Mouse (Mus musculus) gastrocnemius, adult 2 months (tissue): ENCODE data around the gene Tmem63a. TPM values are rescaled to one million over a fixed set of nuclear protein-coding genes. Genes with fewer than 3 reads are reported as not detected.
A peak's percentile ranks its signal among the peaks of the same experiment; 100 is the strongest.

Experiments
- DNase-seq: peaks from one replicate; pipeline ENCODE4 v3.0.0; 2022
- H3K27ac ChIP-seq: fragments of 200-600 bp; 2 replicates; pipeline ENCODE4 v1.8.1; 2022; ENCODE audit warnings: mild to moderate bottlenecking
- H3K4me3 ChIP-seq: fragments of 200-600 bp; 2 replicates; pipeline ENCODE4 v1.8.1; 2022; ENCODE audit warnings: mild to moderate bottlenecking, moderate library complexity
- CTCF ChIP-seq: fragments of 200-600 bp; IDR thresholded peaks from 2 replicates; pipeline ENCODE4 v1.8.1; 2022; ENCODE audit warnings: antibody characterized with exemption, mild to moderate bottlenecking, moderate library complexity
- intact Hi-C: fragments of 180-260 bp; cut with DNase I; formaldehyde crosslinking; loops from one replicate; pipeline ENCODE4 v1.15.1; 2025
- total RNA-seq, 2 experiments: library from RNA; stranded (reverse); gene quantifications; 2 replicates each; pipeline ENCODE4 v1.2.3; 2021

Gene Tmem63a
- total RNA-seq, 2 experiments from 2014 or later: 13.9 to 14.5 TPM

DNA sequence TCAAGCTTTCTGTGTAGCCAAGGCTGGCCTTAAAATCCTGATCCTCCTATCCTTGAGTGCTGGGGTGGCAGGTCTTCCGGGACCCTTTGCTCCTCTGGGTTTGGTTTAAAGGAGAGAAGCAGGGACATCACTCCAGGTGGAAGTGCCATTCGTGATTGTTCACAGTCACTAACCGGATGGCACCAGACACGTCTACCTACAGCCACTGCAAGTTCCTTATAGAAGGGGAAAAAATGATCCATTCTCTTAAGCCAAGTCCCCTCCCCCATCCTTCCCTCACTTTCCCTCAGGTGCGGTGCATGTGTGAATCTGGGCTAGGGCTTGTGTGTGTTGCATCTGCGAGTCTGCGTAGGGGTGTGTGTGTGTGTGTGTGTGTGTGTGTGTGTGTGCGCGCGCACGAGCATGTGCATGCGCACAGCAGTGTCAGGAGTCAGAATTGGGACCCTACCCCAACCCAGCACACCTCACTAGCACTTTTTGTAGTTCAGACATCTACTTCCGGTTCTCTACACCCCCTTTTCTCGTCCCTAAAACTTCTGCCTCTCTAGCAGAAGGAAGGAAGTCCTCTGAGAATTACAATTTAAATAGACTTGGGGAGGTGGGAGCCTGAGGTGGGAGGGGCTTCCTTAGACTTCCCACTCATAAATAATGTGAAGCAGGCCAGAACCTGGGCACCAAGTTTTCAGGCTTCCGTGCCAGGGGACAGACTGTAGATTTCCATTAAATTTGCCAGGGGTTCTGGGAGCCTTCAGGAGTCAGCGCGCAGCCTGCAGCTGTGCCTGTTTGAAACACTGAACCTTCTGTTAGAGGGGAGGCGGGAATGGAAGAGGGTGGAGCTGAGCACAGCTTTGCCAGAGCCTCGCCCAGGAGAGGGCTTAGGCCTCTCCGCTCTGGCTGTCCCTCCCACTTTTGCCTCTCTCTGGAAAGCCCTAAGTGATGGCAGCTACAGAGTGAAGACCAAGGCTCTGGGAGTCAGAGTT is 3.1 kb downstream of the Tmem63a start:
- peak overlapping the region; percentile 42 for H3K4me3 ChIP-seq
- DNase-seq: peak; percentile 77

DNA sequence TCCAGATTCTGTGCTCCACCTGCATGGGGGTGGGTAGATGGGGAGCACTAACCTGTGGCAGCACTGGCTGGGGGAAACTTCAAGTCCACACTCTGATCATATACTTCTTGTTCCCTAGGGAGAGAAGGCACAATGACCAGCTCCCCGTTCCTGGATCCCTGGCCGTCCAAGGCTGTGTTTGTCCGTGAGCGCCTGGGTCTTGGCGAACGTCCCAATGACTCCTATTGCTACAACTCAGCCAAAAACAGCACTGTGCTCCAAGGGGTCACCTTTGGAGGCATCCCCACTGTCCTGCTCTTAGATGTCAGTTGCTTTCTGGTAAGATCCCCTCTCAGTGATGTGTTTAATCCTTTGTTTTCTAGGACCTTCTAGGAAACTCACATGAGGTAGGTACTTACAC is 4.3 kb downstream of the Tmem63a start:
- no peak overlapping the region for H3K4me3 ChIP-seq
- intact Hi-C loops: no loop called here
- no peak for TF ChIP-seq CTCF
- H3K27ac ChIP-seq: peak overlapping the region; percentile 97
- DNase-seq: no peak

More for the DNA sequence above, 3.1 kb downstream of the Tmem63a start:
- no peak for TF ChIP-seq CTCF
- intact Hi-C loops: no loop called here
- H3K27ac ChIP-seq: peak overlapping the region; percentile 97

DNA sequence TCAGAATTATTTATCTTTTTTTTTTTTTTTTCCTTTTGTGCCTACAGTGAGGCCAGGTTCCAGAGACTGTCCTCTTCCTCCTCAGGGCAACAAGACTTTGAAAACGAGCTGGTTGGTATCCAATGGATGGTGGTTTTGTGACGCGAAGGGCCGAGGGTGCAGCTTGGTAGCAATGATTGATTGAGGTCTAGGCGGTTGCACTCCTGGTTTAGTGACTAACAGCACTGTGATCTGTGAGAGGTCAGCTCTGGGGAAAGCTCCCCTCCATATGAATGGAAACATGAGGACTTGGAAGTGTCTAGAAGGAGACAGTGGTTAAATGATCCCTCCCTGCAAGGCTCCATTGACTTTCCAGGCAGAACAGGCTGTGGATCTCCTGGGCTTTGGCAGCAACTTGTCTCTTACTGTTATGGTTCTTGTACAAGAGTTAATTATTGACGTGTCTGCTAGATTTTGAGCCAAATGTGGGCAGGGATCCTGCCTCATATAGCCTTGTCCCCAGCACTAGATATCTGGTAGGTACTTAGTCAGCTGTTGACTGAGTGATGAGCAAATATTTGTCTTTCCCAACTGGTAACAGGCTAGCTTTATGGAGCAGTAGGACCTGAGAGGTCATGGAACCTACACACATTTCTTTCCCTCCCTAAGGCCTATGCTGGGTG is 10.1 kb downstream of the Tmem63a start:
- H3K27ac ChIP-seq: no peak overlapping the region
- DNase-seq: no peak
- intact Hi-C loops: no loop called here
- H3K4me3 ChIP-seq: no peak overlapping the region
- no peak for TF ChIP-seq CTCF

DNA sequence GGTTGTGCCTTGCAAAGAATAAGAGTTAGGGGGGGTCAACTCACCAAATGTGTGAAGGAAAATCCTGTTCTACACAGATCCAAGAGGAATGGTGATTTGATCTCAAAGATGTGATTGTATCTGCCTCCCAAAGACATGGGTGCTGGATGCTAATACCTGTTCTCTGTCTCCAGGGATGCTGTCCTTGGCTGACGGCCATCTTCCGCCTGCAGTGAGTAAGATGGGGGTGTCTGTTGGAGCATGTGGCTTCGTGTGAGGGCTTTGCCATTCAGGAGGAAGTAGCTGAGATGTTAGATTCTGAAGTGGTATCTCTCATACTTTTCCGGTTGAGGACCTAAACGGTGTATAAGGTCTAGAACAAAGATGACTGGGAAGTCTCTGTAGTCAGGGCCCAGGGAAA is 10.7 kb downstream of the Tmem63a start:
- intact Hi-C loops: no loop called here
- TF ChIP-seq CTCF: no peak
- Histone ChIP-seq H3K27ac (no peak overlapping the region), H3K4me3 (no peak overlapping the region)
- DNase-seq: no peak

DNA sequence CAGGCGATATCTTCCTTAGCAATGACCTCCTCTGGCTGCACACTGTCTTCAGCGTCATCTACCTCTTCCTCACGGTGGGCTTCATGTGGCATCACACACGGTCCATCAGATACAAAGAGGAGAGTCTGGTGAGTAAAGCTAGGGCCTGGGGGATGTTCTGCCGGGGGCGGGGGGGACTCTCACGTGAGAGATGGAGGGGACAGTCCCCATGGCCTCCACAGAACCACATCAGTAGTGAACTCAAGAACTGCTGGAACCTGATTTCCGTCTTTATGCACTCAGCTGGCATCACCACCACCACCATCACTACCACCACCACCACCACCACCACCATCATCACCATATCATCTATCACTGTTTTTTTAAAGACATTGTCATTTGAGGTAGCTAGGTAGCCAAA is 14.3 kb downstream of the Tmem63a start:
- no peak for TF ChIP-seq CTCF
- H3K27ac ChIP-seq: no peak overlapping the region
- no peak for DNase-seq
- no peak overlapping the region for H3K4me3 ChIP-seq
- intact Hi-C loops: no loop called here

- Histone ChIP-seq H3K4me3 (no peak overlapping the region), H3K27ac (no peak overlapping the region)
- intact Hi-C loops: no loop called here
- TF ChIP-seq CTCF: no peak
- peak; percentile 58 for DNase-seq
Observed at GRCm38 (mm10) chr1:180956973-180957381, 14.8 kb downstream of the Tmem63a start.

DNA sequence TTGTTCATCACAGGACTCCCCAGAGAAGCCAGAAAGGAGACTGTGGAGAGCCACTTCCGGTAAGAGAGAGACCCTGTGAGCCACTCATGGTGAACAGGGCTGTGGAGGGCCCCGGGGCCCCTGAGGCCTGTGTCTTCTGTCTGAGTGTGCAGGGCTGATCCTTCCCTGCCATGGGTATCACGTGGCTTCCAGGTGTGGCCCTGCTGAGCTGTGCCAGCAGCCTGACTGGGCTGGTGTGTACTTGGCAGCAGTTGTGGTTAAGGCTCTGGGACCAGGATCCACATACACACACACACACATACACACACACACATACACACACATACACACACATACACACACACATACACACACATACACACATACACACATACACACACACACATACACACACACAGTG is 15.8 kb downstream of the Tmem63a start:
- intact Hi-C loops: no loop called here
- no peak for TF ChIP-seq CTCF
- Histone ChIP-seq H3K4me3 (no peak overlapping the region), H3K27ac (no peak overlapping the region)
- no peak for DNase-seq

DNA sequence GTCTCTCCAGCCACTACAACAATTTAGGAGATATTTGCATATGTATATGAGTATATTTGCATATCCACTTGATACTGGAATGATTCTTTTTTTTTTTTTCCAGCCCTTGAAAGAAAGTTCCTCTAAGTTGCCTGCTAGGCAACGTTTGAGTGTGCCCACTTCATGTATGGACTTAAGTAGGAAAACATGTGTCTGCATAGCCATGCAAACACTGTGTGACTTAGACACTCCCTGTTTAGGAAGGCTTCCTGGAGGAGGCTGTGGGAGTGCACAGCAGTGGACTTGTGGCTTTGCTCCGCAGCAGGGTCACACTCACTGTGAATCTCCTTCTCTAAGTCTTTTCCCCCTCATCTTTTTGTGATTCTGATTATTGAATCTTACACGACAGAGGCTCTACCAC is 16.7 kb downstream of the Tmem63a start:
- H3K27ac ChIP-seq: no peak overlapping the region
- H3K4me3 ChIP-seq: no peak overlapping the region
- no peak for TF ChIP-seq CTCF
- intact Hi-C loops: no loop called here
- DNase-seq: no peak

DNA sequence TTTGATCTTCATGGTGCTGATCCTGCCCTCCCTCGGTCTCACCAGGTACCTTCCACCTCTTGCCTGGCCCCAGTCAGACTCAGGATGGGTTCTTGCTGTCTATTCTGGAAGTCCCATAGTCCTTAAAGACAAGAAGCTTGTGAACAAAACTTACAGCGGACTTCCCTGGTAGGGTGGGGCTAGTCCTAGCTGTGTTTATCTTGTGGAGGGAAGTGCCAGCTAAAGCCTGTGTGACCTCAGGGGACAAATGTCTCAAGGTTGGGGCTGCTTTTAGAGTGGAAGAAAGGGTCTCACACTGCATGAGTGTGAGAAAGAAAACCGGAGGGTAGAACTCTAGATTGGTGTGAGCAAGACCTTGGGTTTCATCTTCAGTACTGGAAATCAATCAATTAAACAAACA is 23.6 kb downstream of the Tmem63a start:
- intact Hi-C loops: no loop called here
- H3K4me3 ChIP-seq: no peak overlapping the region
- DNase-seq: no peak
- no peak for TF ChIP-seq CTCF
- H3K27ac ChIP-seq: peak overlapping the region; percentile 66

GRCm38 (mm10) chr1:180966542-180966941 is 24.4 kb downstream of the Tmem63a start:
- intact Hi-C loops: no loop called here
- DNase-seq: peak; percentile 72
- no peak for TF ChIP-seq CTCF
- Histone ChIP-seq H3K27ac (peak overlapping the region; percentile 66), H3K4me3 (no peak overlapping the region)

- H3K4me3 ChIP-seq: no peak overlapping the region
- no peak for TF ChIP-seq CTCF
- DNase-seq: no peak
- H3K27ac ChIP-seq: peak overlapping the region; percentile 66
- intact Hi-C loops: no loop called here
Observed at GRCm38 (mm10) chr1:180967261-180967660, 25.1 kb downstream of the Tmem63a start.

DNA sequence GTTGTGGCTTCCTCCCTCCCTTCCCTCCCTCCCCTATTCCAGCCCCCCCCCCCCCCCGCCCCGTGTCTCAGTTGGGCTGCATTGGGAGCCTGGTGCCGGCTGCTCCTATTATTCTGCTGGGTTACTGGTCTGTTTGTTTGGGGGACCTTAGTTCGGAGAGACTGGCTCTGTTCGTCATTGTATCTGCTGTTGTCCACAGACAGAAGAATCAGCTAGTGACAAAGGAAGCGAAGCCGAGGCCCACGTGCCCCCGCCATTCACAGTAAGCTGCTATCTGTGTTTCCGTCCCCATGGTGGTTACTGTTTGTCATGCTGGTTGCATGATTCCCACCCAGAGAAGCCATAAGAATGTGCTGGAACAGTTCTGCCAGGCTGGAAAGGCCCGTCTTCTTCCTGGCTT is 30.8 kb downstream of the Tmem63a start:
- no peak for DNase-seq
- no peak for TF ChIP-seq CTCF
- intact Hi-C loops: no loop called here
- H3K27ac ChIP-seq: peak overlapping the region; percentile 35; the same call in 1 of the 2 replicates
- no peak overlapping the region for H3K4me3 ChIP-seq

GRCm38 (mm10) chr1:180974126-180974746 is 32.1 kb downstream of the Tmem63a start:
- no peak for DNase-seq

More at GRCm38 (mm10) chr1:180974126-180974746, 32.1 kb downstream of the Tmem63a start:
- TF ChIP-seq CTCF: peak; percentile 84
- Histone ChIP-seq H3K27ac (no peak overlapping the region), H3K4me3 (no peak overlapping the region)
- intact Hi-C loops: loop anchor here (1.0 kb wide), 1 partner anchor 73 kb away; no protein-coding TSS in a partner anchor
